Mouse (Mus musculus) Patski (cell line): ENCODE measurements around the gene Rhbdl3. TPM values are rescaled to one million over a fixed set of nuclear protein-coding genes. Genes with fewer than 3 reads are reported as not detected.

Source experiments
- ATAC-seq: fragments of 100-300 bp; one replicate; pipeline ENCODE4 v1.8.0; 2021
- CTCF ChIA-PET: fragments of 350-600 bp; sonication (Branson Sonifier 250); formaldehyde crosslinking; loops from one replicate; lab custom pipeline; 2022; ENCODE audit warnings: inconsistent platforms; lab: Charles Lee
- POLR2A ChIA-PET: fragments of 350-600 bp; sonication (Branson Sonifier 250); formaldehyde crosslinking; loops from one replicate; lab custom pipeline; 2022; ENCODE audit warnings: antibody characterized with exemption, inconsistent platforms; lab: Charles Lee
- DNase-seq: peaks from one replicate; pipeline ENCODE4 v3.0.0-alpha.2; 2011; ENCODE audit warnings: low read depth, low spot score
- H3K27me3 ChIP-seq: fragments of 371-371 bp; one replicate; pipeline ENCODE4 v1.5.1; 2021
- CTCF ChIP-seq: fragments of 100-300 bp; IDR thresholded peaks from one replicate; pipeline ENCODE4 v1.5.1; 2021
- in situ Hi-C: fragments of 300-500 bp; cut with MboI; formaldehyde crosslinking; loops from 3 replicates; pipeline ENCODE4 v1.11.1; 2018; ENCODE audit warnings: low pct_unique_long_range_greater_than_20kb, mixed read lengths
- polyA plus RNA-seq: library from polyadenylated mRNA; unstranded; gene quantifications from one replicate; pipeline ENCODE4 v1.2.3, GENCODE M21; 2021

Rhbdl3 gene
- polyA plus RNA-seq, result 5.8 TPM

GRCm38 (mm10) chr11:80300551-80301315, at the start of gene Rhbdl3:
Rhbdl3 (plus strand) TSS chr11:80300912.
- DNase-seq (no peak), ATAC-seq (peak; percentile 38)
- TF ChIP-seq CTCF, result no peak
- CTCF ChIA-PET, result interaction anchor here (0.7 to 1.0 kb wide), 2 partner anchors 9 to 14 kb away, joined by 3 read pairs; no protein-coding TSS in a partner anchor
- POLR2A ChIA-PET, result interaction anchor here (0.5 to 0.7 kb wide), 2 partner anchors 14 to 70 kb away, joined by 3 to 4 read pairs; no protein-coding TSS in a partner anchor
- in situ Hi-C loops, result no loop called here
- no peaks in the 10 kb centered on the region for H3K27me3 ChIP-seq

- no peaks in the 10 kb centered on the region for H3K27me3 ChIP-seq
- DNase-seq (no peak), ATAC-seq (no peak)
- no peak for TF ChIP-seq CTCF
- in situ Hi-C loops, result no loop called here
- ChIA-PET CTCF (interaction anchor here (0.9 to 1.3 kb wide), 2 partner anchors 11 to 21 kb away, joined by 4 to 5 read pairs; no protein-coding TSS in a partner anchor), POLR2A (interaction anchor here (1.1 kb wide), 1 partner anchor 14 kb away, joined by 3 read pairs; no protein-coding TSS in a partner anchor)
These were observed 36.6 kb upstream of the Rhbdl3 start for GRCm38 (mm10) chr11:80264137-80264536.

GRCm38 (mm10) chr11:80271096-80271495, 29.6 kb upstream of the Rhbdl3 start:
- DNase-seq, result no peak
- no peak for ATAC-seq
- ChIA-PET POLR2A (no interaction called here), CTCF (interaction anchor here (0.9 kb wide), 1 partner anchor 13 kb away, joined by 3 read pairs; no protein-coding TSS in a partner anchor)
- TF ChIP-seq CTCF, result no peak
- H3K27me3 ChIP-seq, result no peaks in the 10 kb centered on the region
- in situ Hi-C loops, result no loop called here

GRCm38 (mm10) chr11:80275011-80275410, 25.7 kb upstream of the Rhbdl3 start:
- ATAC-seq (no peak), DNase-seq (no peak)
- POLR2A ChIA-PET, result interaction anchor here (0.7 kb wide), 1 partner anchor 1388 kb away, joined by 3 read pairs; no protein-coding TSS in a partner anchor
- no peaks in the 10 kb centered on the region for H3K27me3 ChIP-seq
- TF ChIP-seq CTCF, result peak; percentile 32
- in situ Hi-C loops, result loop anchor here (25.0 kb wide), 1 partner anchor 1337 kb away; no protein-coding TSS in a partner anchor
- CTCF ChIA-PET, result interaction anchor here (0.8 to 2.3 kb wide), 4 partner anchors 10 to 76 kb away, joined by 3 to 8 read pairs (median 4); no protein-coding TSS in a partner anchor

- no peak for DNase-seq
- POLR2A ChIA-PET, result no interaction called here
- in situ Hi-C loops, result loop anchor here (25.0 kb wide), 1 partner anchor 1334 kb away; no protein-coding TSS in a partner anchor
- no peak for TF ChIP-seq CTCF
- CTCF ChIA-PET, result interaction anchor here (1.1 kb wide), 1 partner anchor 9 kb away, joined by 5 read pairs; no protein-coding TSS in a partner anchor
- no peak for ATAC-seq
- H3K27me3 ChIP-seq, result no peaks in the 10 kb centered on the region
These were observed 22.7 kb upstream of the Rhbdl3 start for GRCm38 (mm10) chr11:80278054-80278453.

GRCm38 (mm10) chr11:80283786-80284185, 16.9 kb upstream of the Rhbdl3 start:
- H3K27me3 ChIP-seq, result no peaks in the 10 kb centered on the region
- in situ Hi-C loops, result loop anchor here (10.0 to 25.0 kb wide), 2 partner anchors 381 to 1329 kb away; no protein-coding TSS in a partner anchor
- DNase-seq (no peak), ATAC-seq (no peak)
- ChIA-PET CTCF (interaction anchor here (1.1 to 2.6 kb wide), 3 partner anchors 19 to 71 kb away, joined by 4 to 6 read pairs (median 5); no protein-coding TSS in a partner anchor), POLR2A (interaction anchor here (0.7 kb wide), 1 partner anchor 12 kb away, joined by 4 read pairs; no protein-coding TSS in a partner anchor)
- no peak for TF ChIP-seq CTCF

GRCm38 (mm10) chr11:80284641-80285040, 16.1 kb upstream of the Rhbdl3 start:
- ChIA-PET POLR2A (no interaction called here), CTCF (interaction anchor here (0.9 to 2.6 kb wide), 4 partner anchors 9 to 70 kb away, joined by 3 to 6 read pairs (median 4); no protein-coding TSS in a partner anchor)
- in situ Hi-C loops, result loop anchor here (10.0 to 25.0 kb wide), 2 partner anchors 380 to 1328 kb away; no protein-coding TSS in a partner anchor
- ATAC-seq (no peak), DNase-seq (no peak)
- TF ChIP-seq CTCF, result no peak
- no peaks in the 10 kb centered on the region for H3K27me3 ChIP-seq

- DNase-seq, result no peak
- POLR2A ChIA-PET, result no interaction called here
- in situ Hi-C loops, result loop anchor here (10.0 to 25.0 kb wide), 2 partner anchors 378 to 1325 kb away; no protein-coding TSS in a partner anchor
- peak; percentile 96 for TF ChIP-seq CTCF
- CTCF ChIA-PET, result interaction anchor here (0.8 to 2.4 kb wide), 21 partner anchors 8 to 82 kb away, joined by 3 to 22 read pairs (median 5); partner anchors contain the start of gene Rhbdl3
- no peaks in the 10 kb centered on the region for H3K27me3 ChIP-seq
- no peak for ATAC-seq
These were observed 13.6 kb upstream of the Rhbdl3 start for GRCm38 (mm10) chr11:80287150-80287549.

- ChIA-PET POLR2A (interaction anchor here (1.0 kb wide), 1 partner anchor 62 kb away, joined by 4 read pairs; no protein-coding TSS in a partner anchor), CTCF (interaction anchor here (0.8 to 1.7 kb wide), 3 partner anchors 58 to 70 kb away, joined by 3 to 7 read pairs (median 3); no protein-coding TSS in a partner anchor)
- TF ChIP-seq CTCF, result no peak
- in situ Hi-C loops, result loop anchor here (10.0 to 25.0 kb wide), 2 partner anchors 375 to 1322 kb away; no protein-coding TSS in a partner anchor
- ATAC-seq (no peak), DNase-seq (no peak)
- H3K27me3 ChIP-seq, result no peaks in the 10 kb centered on the region
These were observed 10.8 kb upstream of the Rhbdl3 start for GRCm38 (mm10) chr11:80289701-80290445.
